Mouse (Mus musculus) adrenal gland (tissue): ENCODE results near the gene Mcm9.
"Not testable (repeated sequence)": the region's sequence is repeated elsewhere in the genome, so short reads cannot be mapped to it uniquely, and the experiment has no call there.

ENCODE experiments used
- intact Hi-C: fragments of 180-260 bp; cut with DNase I; formaldehyde crosslinking; loops from one replicate; pipeline ENCODE4 v1.15.1; 2025

Mcm9 gene

GRCm38 (mm10) chr10:53502875-53503816 is 127.1 kb downstream of the Mcm9 start:
- intact Hi-C loops, result no loop called here

- intact Hi-C loops, result no loop called here
These were observed 127.8 kb downstream of the Mcm9 start for GRCm38 (mm10) chr10:53502471-53502870.

GRCm38 (mm10) chr10:53499518-53499917 is 130.7 kb downstream of the Mcm9 start:
- intact Hi-C loops, result no loop called here

- intact Hi-C loops, result not testable (repeated sequence)
These were observed 134.9 kb downstream of the Mcm9 start for GRCm38 (mm10) chr10:53495349-53495748.

GRCm38 (mm10) chr10:53493954-53494353 is 136.3 kb downstream of the Mcm9 start:
- intact Hi-C loops, result no loop called here
